Mouse (Mus musculus) MEL (cell line): ENCODE measurements around the gene Gm20388. TPM values are rescaled to one million over a fixed set of nuclear protein-coding genes. Genes with fewer than 3 reads are reported as not detected.

Experiments
- DNase-seq: peaks from one replicate; pipeline ENCODE4 v3.0.0; 2011; ENCODE audit warnings: low read depth, low spot score
- H3K27ac ChIP-seq: 2 replicates; pipeline ENCODE4 v1.5.1; 2012; ENCODE audit warnings: low read depth, mild to moderate bottlenecking, control low read depth, low read length, moderate library complexity; ENCODE audit not compliant: control insufficient read depth
- H3K27me3 ChIP-seq, 2 experiments: fragments of 150-350 bp in 1 of 2; sonication (generic) in 1 of 2; 2 replicates each; pipeline ENCODE4 v1.6.1; 2012; ENCODE audit warnings: low read length in 2 of 2, mild to moderate bottlenecking in 2 of 2, improper control_type of control experiment in 1 of 2, moderate library complexity in 1 of 2; ENCODE audit not compliant: insufficient read depth in 2 of 2, control insufficient read depth in 1 of 2
- H3K36me3 ChIP-seq, 2 experiments: 2 replicates each; pipeline ENCODE4 v1.6.1; 2012 to 2014; ENCODE audit warnings: low read length in 2 of 2, improper control_type of control experiment in 1 of 2, inconsistent platforms in 1 of 2, mild to moderate bottlenecking in 1 of 2; ENCODE audit not compliant: insufficient read depth in 2 of 2, control insufficient read depth in 1 of 2
- H3K4me1 ChIP-seq, 2 experiments: fragments of 150-350 bp in 1 of 2; sonication (generic) in 1 of 2; 2 replicates each; pipeline ENCODE4 v1.6.1; 2012; ENCODE audit warnings: low read length in 2 of 2, improper control_type of control experiment in 1 of 2, mild to moderate bottlenecking in 1 of 2; ENCODE audit not compliant: insufficient read depth in 2 of 2, control insufficient read depth in 1 of 2
- H3K4me3 ChIP-seq, 2 experiments: fragments of 150-350 bp in 1 of 2; sonication (generic) in 1 of 2; 2 replicates each; pipeline ENCODE4 v1.5.1; 2012; ENCODE audit warnings: low read depth in 2 of 2, low read length in 2 of 2, mild to moderate bottlenecking in 2 of 2, moderate library complexity in 2 of 2, control low read depth in 1 of 2, improper control_type of control experiment in 1 of 2; ENCODE audit not compliant: control insufficient read depth in 1 of 2, insufficient read depth in 1 of 2
- H3K79me2 ChIP-seq: 2 replicates; pipeline ENCODE4 v1.6.1; 2012; ENCODE audit warnings: mild to moderate bottlenecking, low read length, moderate library complexity; ENCODE audit not compliant: control insufficient read depth, poor library complexity, insufficient read depth
- H3K9ac ChIP-seq: 2 replicates; pipeline ENCODE4 v1.6.1; 2012; ENCODE audit warnings: low read depth, mild to moderate bottlenecking, control low read depth, low read length, moderate library complexity; ENCODE audit not compliant: control insufficient read depth, poor library complexity, severe bottlenecking
- H3K9me3 ChIP-seq: fragments of 150-350 bp; sonication (generic); replicated peaks from 2 replicates; pipeline ENCODE4 v1.6.1; 2012; ENCODE audit warnings: mild to moderate bottlenecking, low read length, improper control_type of control experiment, moderate library complexity; ENCODE audit not compliant: insufficient read depth
- CHD2 ChIP-seq: IDR thresholded peaks from 2 replicates; pipeline ENCODE4 v1.6.1; 2011; ENCODE audit warnings: low read length, improper control_type of control experiment
- CTCF ChIP-seq, 3 experiments: IDR thresholded peaks in 2 of 3; conservative IDR thresholded peaks in 1 of 3; 2 replicates each; pipeline ENCODE4 v1.5.1; 2011 to 2012; ENCODE audit warnings: low read length in 3 of 3, low read depth in 2 of 3, mild to moderate bottlenecking in 2 of 3, improper control_type of control experiment in 1 of 3, inconsistent platforms in 1 of 3, mixed read lengths in 1 of 3, moderate library complexity in 1 of 3; ENCODE audit not compliant: control insufficient read depth in 1 of 3, insufficient read depth in 1 of 3, poor library complexity in 1 of 3, severe bottlenecking in 1 of 3
- EP300 ChIP-seq, 2 experiments: IDR thresholded peaks; 2 replicates each; pipeline ENCODE4 v1.6.1; 2011; ENCODE audit warnings: improper control_type of control experiment in 2 of 2, low read length in 2 of 2, low read depth in 1 of 2, mild to moderate bottlenecking in 1 of 2
- ETS1 ChIP-seq: IDR thresholded peaks from 2 replicates; pipeline ENCODE4 v1.6.1; 2012; ENCODE audit warnings: low read depth, mild to moderate bottlenecking, inconsistent platforms, low read length, improper control_type of control experiment, moderate library complexity
- GATA1 ChIP-seq: IDR thresholded peaks from 2 replicates; pipeline ENCODE4 v1.6.1; 2011; ENCODE audit warnings: low read depth, low read length, improper control_type of control experiment
- HCFC1 ChIP-seq: IDR thresholded peaks from 2 replicates; pipeline ENCODE4 v1.6.1; 2012; ENCODE audit warnings: low read depth, mild to moderate bottlenecking, inconsistent platforms, low read length, improper control_type of control experiment, moderate library complexity
- MAFK ChIP-seq: IDR thresholded peaks from 2 replicates; pipeline ENCODE4 v1.6.1; 2011; ENCODE audit warnings: low read depth, mild to moderate bottlenecking, low read length, improper control_type of control experiment, borderline replicate concordance
- MEF2A ChIP-seq: IDR thresholded peaks from 2 replicates; pipeline ENCODE4 v1.6.1; 2014; ENCODE audit warnings: low read depth, mild to moderate bottlenecking, inconsistent platforms, low read length, improper control_type of control experiment; ENCODE audit not compliant: poor library complexity, insufficient replicate concordance, severe bottlenecking; ENCODE audit errors: extremely low read depth
- MYB ChIP-seq: IDR thresholded peaks from 2 replicates; pipeline ENCODE4 v1.6.1; 2011; ENCODE audit warnings: mild to moderate bottlenecking, low read depth, low read length, improper control_type of control experiment
- NRF1 ChIP-seq: IDR thresholded peaks from 2 replicates; pipeline ENCODE4 v1.6.1; 2014; ENCODE audit warnings: low read depth, mild to moderate bottlenecking, inconsistent platforms, low read length, improper control_type of control experiment, moderate library complexity; ENCODE audit not compliant: poor library complexity, insufficient read depth, severe bottlenecking
- POLR2A ChIP-seq, 2 experiments: IDR thresholded peaks; 2 replicates each; pipeline ENCODE4 v1.6.1; 2011 to 2012; ENCODE audit warnings: low read length in 2 of 2, mild to moderate bottlenecking in 2 of 2, control low read depth in 1 of 2, improper control_type of control experiment in 1 of 2, low read depth in 1 of 2, moderate library complexity in 1 of 2; ENCODE audit not compliant: control insufficient read depth in 1 of 2, insufficient read depth in 1 of 2, poor library complexity in 1 of 2
- POLR2AphosphoS2 ChIP-seq: IDR thresholded peaks from 2 replicates; pipeline ENCODE4 v1.6.1; 2011; ENCODE audit warnings: low read length, improper control_type of control experiment
- RAD21 ChIP-seq: IDR thresholded peaks from 2 replicates; pipeline ENCODE4 v1.6.1; 2011; ENCODE audit warnings: mild to moderate bottlenecking, low read depth, low read length, improper control_type of control experiment
- RCOR1 ChIP-seq: IDR thresholded peaks from 2 replicates; pipeline ENCODE4 v1.6.1; 2012; ENCODE audit warnings: low read depth, mild to moderate bottlenecking, inconsistent platforms, low read length, improper control_type of control experiment
- SIN3A ChIP-seq: IDR thresholded peaks from 2 replicates; pipeline ENCODE4 v1.6.1; 2012; ENCODE audit warnings: low read length, improper control_type of control experiment, inconsistent platforms
- SMC3 ChIP-seq: IDR thresholded peaks from 2 replicates; pipeline ENCODE4 v1.6.1; 2011; ENCODE audit warnings: low read depth, low read length, improper control_type of control experiment
- TAL1 ChIP-seq: IDR thresholded peaks from 2 replicates; pipeline ENCODE4 v1.6.1; 2012; ENCODE audit warnings: mild to moderate bottlenecking, inconsistent platforms, low read length, moderate library complexity, mixed read lengths
- TCF12 ChIP-seq: IDR thresholded peaks from 2 replicates; pipeline ENCODE4 v1.6.1; 2014; ENCODE audit warnings: low read depth, mild to moderate bottlenecking, inconsistent platforms, low read length, improper control_type of control experiment, moderate library complexity
- UBTF ChIP-seq: IDR thresholded peaks from 2 replicates; pipeline ENCODE4 v1.6.1; 2012; ENCODE audit warnings: low read depth, mild to moderate bottlenecking, inconsistent platforms, low read length, improper control_type of control experiment, moderate library complexity, borderline replicate concordance; ENCODE audit not compliant: insufficient read depth
- ZC3H11A ChIP-seq: IDR thresholded peaks from 2 replicates; pipeline ENCODE4 v1.6.1; 2012; ENCODE audit warnings: low read depth, mild to moderate bottlenecking, inconsistent platforms, low read length, improper control_type of control experiment
- ZMIZ1 ChIP-seq: IDR thresholded peaks from 2 replicates; pipeline ENCODE4 v1.6.1; 2012; ENCODE audit warnings: low read depth, mild to moderate bottlenecking, inconsistent platforms, low read length, improper control_type of control experiment, moderate library complexity
- polyA plus RNA-seq, 2 experiments: library from polyadenylated mRNA; stranded (reverse) in 1 of 2; unstranded in 1 of 2; fragments of >175 nt in 1 of 2; fragments of >200 nt in 1 of 2; gene quantifications; 2 replicates each; pipeline versions ENCODE4 v1.2.1 to v1.2.4; 2012; ENCODE audit warnings: low replicate concordance in 2 of 2, low read depth in 1 of 2; ENCODE audit not compliant: insufficient read length in 2 of 2, insufficient read depth in 1 of 2, missing spikeins in 1 of 2
- total RNA-seq: library from RNA; depleted of rRNA; stranded (reverse); fragments of 300-350 nt; gene quantifications from 2 replicates; pipeline ENCODE4 v1.2.3, GENCODE M21; 2012

Gm20388 gene
- total and polyA plus RNA-seq, 3 experiments, result 11.1 to 17.8 TPM; not detected in 1

DNA sequence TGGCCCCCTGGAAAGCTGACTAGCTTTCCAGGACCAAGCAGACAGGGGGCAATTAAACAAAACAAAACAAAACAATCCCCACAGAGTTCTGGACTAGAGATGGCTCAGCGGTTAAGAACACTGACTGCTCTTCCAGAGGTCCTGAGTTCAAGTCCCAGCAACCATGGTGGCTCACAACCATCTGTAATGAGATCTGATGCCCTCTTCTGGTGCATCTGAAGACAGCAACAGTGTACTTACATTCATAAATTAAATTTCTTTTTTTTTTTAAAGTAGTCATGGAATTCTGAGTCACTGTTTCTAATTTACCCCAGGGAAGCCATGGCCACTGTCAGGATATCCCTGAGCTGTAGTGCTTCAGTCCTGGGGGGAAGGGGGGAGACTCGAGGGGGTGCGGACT is 703.9 kb downstream of the Gm20388 start:
- H3K4me1 ChIP-seq, result no peaks in the 10 kb centered on the region
- no peaks in the 10 kb centered on the region; a peak in 1 of 4 replicates for H3K36me3 ChIP-seq
- H3K27me3 ChIP-seq, result no peaks in the 10 kb centered on the region; a peak in 1 of 4 replicates

DNA sequence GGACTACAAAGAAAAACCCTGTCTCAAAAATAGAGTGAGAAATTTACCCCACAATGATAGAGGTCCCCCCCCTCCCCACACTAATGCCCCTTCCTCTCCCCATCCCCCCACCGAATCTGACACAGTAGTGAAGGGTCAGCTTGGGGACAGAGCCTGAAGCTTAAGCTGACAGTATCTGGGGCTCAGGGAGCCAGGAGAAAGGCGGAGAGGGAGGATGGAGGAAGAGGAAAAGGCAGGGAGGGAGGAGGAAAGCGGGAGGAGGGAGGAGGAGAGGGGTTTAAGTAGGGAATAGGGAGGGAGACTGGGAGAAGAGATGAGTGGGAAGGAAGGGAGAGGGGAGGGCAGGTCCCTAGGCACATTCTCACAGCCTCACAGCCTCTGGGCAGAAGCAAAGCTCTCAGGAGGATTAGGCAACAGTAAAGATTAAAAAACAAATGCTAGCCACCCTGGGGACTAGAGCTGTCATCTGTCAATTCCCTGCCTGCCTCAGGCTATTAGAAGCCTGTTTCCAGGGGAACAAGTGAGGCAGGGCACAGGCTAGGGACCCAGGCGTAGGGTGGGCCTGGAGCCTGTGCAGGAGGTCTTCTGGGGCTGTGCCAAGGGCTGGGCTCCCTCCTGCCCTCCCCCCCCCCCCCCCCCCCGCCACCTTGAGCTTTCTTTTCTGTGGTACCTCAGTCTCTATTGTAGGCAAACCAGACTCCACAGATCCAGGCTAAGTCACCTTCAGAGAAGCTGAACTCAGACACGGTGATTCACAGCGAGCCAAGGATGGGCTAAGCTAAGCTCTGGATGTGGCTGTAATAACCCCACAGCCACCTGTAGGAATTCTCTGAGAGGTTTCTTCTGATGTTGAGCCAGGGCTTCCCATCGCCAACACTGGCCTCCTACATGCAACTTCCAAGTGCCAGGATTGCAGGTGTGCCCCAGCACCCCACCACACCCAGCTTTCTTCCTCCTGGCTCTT is 706.3 kb downstream of the Gm20388 start:
- TF ChIP-seq TAL1 (no peak), MYB (no peak), CTCF (IDR thresholded peaks at IDR 0.05 in 2 of 3, conservative IDR thresholded peaks at IDR 0.05 in 1 of 3; ENCODE audit: control insufficient read depth in 1 of 3, insufficient read depth in 1 of 3, low read depth in 2 of 3, low read length in 3 of 3, poor library complexity in 1 of 3, severe bottlenecking in 1 of 3) (no peak), RCOR1 (no peak), MAFK (no peak), POLR2AphosphoS2 (no peak), SMC3 (no peak), NRF1 (no peak), TCF12 (no peak), ZMIZ1 (no peak), ZC3H11A (no peak), GATA1 (no peak), RAD21 (no peak), ETS1 (no peak), SIN3A (no peak), POLR2A (IDR thresholded peaks at IDR 0.05; ENCODE audit: control insufficient read depth in 1 of 2, insufficient read depth in 1 of 2, low read depth in 1 of 2, low read length in 2 of 2, poor library complexity in 1 of 2) (no peak), UBTF (no peak), CHD2 (no peak)
- Histone ChIP-seq H3K9me3 (no peaks in the 10 kb centered on the region), H3K27me3 (no peaks in the 10 kb centered on the region; a peak in 1 of 4 replicates), H3K4me3 (no peak overlapping the region), H3K4me1 (no peaks in the 10 kb centered on the region), H3K9ac (no peak overlapping the region), H3K27ac (no peak overlapping the region), H3K36me3 (no peaks in the 10 kb centered on the region; a peak in 1 of 4 replicates), H3K79me2 (no peaks in the 10 kb centered on the region)
- no peak for DNase-seq

More for the DNA sequence above, 703.9 kb downstream of the Gm20388 start:
- Histone ChIP-seq H3K79me2 (no peaks in the 10 kb centered on the region), H3K9me3 (no peaks in the 10 kb centered on the region), H3K4me3 (no peak overlapping the region), H3K9ac (no peak overlapping the region), H3K27ac (no peak overlapping the region)
- TF ChIP-seq TCF12 (no peak), CHD2 (no peak), HCFC1 (no peak), MYB (no peak), CTCF (IDR thresholded peaks at IDR 0.05 in 2 of 3, conservative IDR thresholded peaks at IDR 0.05 in 1 of 3; ENCODE audit: control insufficient read depth in 1 of 3, insufficient read depth in 1 of 3, low read depth in 2 of 3, low read length in 3 of 3, poor library complexity in 1 of 3, severe bottlenecking in 1 of 3) (peak in 1 of 3 experiments; percentile 17; a peak in 1 of 6 replicates), POLR2AphosphoS2 (no peak), MEF2A (no peak), TAL1 (no peak), SIN3A (no peak), EP300 (IDR thresholded peaks at IDR 0.05; ENCODE audit: low read depth in 1 of 2, low read length in 2 of 2) (no peak), SMC3 (peak; percentile 28; the same call in 1 of the 2 replicates)
- DNase-seq, result no peak
